Mouse (Mus musculus) retina, adult 2 months (tissue): ENCODE measurements around the gene Fga.

Source experiments
- DNase-seq: peaks from one replicate; pipeline ENCODE4 v3.0.0-alpha.2; 2012; ENCODE audit warnings: low read depth, low spot score

The Fga gene

DNA sequence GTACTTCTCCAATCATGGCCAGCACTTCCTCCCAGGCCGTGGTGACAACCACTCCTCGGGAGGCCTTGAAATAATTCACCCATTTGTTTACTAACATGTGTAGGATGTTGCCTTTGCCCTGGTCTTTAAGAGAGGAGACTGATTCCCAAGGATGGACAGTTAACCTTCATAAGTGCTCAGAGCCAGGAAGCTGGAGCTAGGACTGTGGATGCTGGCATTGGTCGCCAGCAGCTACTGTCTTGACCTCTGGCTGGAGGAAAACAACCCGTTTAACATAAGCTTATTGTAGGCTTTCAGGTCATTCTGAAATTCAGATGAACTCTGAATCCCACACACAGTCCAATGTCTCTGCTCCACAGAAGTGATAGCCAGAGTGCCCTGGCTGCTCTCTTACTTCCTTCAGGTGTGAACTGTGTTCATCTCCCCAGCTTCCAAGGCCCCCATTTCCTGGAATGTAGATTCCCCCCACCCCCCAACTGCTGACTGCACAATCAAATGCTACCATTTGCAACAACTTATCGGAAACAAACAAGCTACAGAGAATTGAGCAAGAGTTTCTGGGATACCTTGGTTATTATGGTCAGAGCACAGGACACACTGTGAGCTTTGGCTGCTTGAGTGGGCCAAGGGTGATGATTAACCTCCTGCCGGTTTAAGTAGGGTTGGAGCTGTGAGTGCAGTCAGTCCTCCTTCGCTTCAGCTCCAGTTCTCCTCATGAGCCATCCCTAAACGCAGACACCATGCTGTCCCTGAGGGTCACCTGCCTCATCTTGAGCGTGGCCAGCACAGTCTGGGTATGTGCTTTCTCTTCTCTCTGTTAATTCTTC, at the start of gene Fga:
Gene Fga (plus strand): TSS at position 602 of the 827 bp plus-strand sequence.
- no peak for DNase-seq

- DNase-seq: no peak
Observed at GRCm38 (mm10) chr3:82980818-82981217, 45.1 kb upstream of the Fga start.

GRCm38 (mm10) chr3:82981861-82982260, 44.0 kb upstream of the Fga start:
- DNase-seq: no peak

DNA sequence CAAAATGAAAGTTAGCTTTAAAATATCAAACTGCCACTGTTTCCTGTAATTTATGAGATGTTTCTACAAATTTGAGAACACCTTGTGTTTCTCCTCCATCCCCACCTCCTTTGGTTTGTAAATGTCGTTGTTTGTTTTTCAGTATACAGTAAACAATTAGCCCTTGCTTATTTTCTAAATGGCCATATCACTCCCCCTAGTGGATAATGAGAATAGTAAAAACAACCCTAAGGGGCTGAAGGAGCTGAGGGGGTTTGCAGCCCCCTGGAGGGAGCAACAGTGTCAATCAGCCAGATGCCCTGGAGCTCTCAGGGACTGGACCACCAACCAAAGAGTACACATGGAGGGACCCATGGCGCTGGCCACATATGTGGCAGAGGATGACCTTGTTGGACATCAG, 41.0 kb upstream of the Fga start:
- DNase-seq: no peak

- DNase-seq: no peak
Observed at GRCm38 (mm10) chr3:82991963-82992362, 33.9 kb upstream of the Fga start.

DNA sequence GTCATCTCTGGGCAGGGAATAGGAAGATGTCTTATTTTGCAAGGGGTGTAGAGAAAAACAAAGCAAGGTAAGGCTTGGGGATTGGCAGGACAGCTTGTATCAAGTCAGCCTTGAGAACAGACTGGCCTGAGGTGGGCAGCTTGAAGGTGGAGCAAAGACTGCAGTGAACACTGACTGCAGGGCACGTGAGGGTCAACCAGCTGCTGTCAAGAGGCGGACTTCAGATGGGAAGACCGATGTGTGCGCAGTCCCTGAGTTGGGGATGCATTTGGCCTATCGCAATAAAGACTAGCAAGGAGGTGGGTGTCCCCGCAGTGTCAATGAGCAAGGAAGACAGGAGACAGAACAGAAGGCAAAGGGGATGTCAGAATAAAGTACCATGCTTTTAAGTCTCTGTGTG, 32.9 kb upstream of the Fga start:
- DNase-seq: no peak

GRCm38 (mm10) chr3:82995368-82995767, 30.5 kb upstream of the Fga start:
- no peak for DNase-seq

- no peak for DNase-seq
Observed at GRCm38 (mm10) chr3:82996656-82997055, 29.2 kb upstream of the Fga start.

DNA sequence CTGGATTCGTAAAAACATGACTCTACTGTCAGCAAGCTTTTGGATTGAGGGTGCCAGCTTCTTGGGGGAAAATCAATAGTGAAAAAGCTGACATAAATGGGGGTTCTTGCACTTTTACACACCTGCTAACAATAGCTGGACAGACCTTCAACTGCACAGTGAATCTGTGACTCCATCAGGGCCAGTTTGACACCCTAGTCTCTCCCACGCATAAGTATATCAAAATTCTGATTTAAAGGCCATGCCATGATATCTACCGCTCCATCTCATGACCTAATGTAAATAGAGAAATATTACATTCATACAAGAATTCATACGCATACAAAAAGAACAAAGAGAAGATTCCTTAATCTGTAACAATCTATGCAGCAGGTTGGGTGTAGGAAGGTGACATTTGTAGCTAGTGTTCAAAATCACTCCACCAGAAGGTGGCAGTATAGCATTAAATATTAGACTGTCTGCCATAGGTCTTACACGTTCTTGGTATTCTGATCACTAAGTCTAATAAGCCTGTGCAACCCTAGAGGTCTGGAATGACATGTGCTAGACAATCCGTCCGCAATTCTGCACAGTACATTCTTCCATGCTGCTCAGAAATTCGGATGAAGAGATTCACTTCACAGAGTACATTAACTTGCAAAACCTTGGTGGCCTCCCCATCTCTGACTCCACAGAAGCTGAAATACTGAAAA, 27.0 kb upstream of the Fga start:
- peak; percentile 50 for DNase-seq

DNA sequence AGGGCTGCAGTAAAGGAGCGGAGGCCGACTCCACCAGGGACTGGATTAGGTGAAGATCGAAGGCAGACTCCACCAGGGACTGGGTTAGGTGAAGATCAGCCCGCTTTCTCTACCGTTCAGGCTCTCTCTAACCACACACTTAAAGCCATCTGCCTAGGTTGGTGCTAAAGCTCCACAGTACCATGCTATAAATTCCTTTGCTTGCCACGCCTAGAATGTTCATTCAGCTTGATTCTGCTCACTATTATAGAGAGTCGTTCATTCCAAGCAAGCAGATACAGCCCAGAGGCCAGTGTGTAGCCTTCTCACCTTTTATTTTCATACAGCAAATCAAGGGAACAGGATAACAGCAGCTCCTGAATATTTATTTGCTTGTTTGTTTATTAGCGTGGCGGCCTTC, 25.9 kb upstream of the Fga start:
- DNase-seq: no peak

- peak; percentile 8 for DNase-seq
Observed at GRCm38 (mm10) chr3:83002191-83002590, 23.7 kb upstream of the Fga start.

GRCm38 (mm10) chr3:83003068-83003467, 22.8 kb upstream of the Fga start:
- no peak for DNase-seq

DNA sequence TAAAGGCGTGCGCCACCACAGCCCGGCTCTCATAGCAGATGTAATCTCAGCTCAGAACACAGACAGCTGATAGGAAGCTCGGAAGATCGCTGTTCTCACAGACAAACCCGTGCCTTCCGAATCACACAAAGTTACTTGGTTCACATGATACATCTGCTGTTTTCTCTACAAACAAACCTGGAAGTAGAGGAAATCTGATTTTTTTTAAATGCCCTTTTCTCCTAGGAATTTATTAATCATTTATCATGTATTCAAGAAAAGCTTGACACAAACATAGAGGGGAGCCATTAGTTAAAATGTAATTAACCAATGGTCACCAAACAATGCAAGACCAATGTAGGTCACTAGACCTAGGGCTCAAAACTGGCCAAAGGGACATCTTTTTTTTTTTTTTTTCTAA, 21.1 kb upstream of the Fga start:
- no peak for DNase-seq

GRCm38 (mm10) chr3:83007557-83007956, 18.3 kb upstream of the Fga start, which contains the start of gene Fgg:
TSS of gene Fgg (plus strand) at chr3:83007724.
- no peak for DNase-seq

DNA sequence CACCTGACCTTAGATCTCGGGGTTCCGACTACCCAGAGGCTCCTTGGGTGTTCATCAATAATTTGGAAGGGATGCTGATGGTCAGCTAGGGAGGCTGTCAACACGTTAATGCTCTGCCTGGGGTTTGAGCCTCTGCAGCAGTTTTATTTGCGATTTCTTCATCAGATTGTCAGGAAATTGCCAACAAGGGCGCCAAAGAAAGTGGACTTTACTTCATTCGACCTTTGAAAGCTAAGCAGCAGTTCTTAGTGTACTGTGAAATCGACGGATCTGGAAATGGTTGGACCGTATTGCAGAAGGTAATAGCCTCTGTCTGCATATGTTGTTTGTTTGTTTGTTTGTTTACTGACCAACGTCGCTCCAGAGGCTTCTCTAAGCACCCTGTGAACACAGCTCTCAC, 15.6 kb upstream of the Fga start:
- no peak for DNase-seq

DNA sequence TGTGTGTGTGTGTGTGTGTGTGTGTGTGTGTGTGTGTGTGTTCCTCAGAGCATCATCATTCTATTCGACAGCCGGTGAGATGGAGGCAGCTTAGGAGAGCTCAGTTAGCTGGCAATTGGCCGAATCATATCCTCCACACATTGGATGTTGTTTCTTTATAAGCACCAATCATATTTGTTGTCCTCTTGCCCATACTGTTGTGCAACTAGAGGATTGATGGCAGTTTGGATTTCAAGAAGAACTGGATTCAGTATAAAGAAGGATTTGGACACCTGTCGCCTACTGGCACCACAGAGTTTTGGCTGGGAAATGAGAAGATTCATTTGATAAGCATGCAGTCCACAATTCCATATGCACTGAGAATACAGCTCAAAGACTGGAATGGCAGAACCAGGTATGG, 14.7 kb upstream of the Fga start:
- DNase-seq: no peak

- DNase-seq: no peak
Observed at GRCm38 (mm10) chr3:83011565-83011964, 14.3 kb upstream of the Fga start.

DNA sequence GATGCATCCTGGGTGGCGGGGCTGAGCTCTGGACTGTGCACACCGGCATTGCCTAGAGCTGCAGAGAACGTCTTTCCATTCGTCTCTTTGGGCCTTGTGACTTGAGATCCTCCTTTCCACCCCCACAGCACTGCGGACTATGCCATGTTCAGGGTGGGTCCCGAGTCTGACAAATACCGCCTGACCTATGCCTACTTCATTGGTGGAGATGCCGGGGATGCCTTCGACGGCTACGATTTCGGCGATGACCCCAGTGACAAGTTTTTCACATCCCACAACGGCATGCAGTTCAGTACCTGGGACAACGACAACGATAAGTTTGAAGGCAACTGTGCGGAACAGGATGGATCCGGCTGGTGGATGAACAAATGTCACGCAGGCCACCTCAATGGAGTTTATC, 13.2 kb upstream of the Fga start:
- no peak for DNase-seq

GRCm38 (mm10) chr3:83013951-83014350, 11.9 kb upstream of the Fga start:
- no peak for DNase-seq

GRCm38 (mm10) chr3:83016236-83016635, 9.6 kb upstream of the Fga start:
- DNase-seq: no peak

- DNase-seq: no peak
Observed at GRCm38 (mm10) chr3:83020387-83020786, 5.5 kb upstream of the Fga start.

GRCm38 (mm10) chr3:83021176-83021575, 4.7 kb upstream of the Fga start:
- DNase-seq: no peak

- DNase-seq: no peak
Observed at GRCm38 (mm10) chr3:83025036-83025435, 840 bp upstream of the Fga start.
